Mouse (Mus musculus): ENCODE data around the gene H2afz. TPM values are rescaled to one million over a fixed set of nuclear protein-coding genes. Genes with fewer than 3 reads are reported as not detected.

H2afz gene
- 1,327 and 1,370 TPM in 2 replicates for polyA plus RNA-seq (2014; fragmentation: Nextera tagmentation; extraction: Ambion mirVana)

GRCm38 (mm10) chr3:137864124-137864987 lies at the start of gene H2afz:
Gene H2afz, plus strand, starts transcription at chr3:137864487.
- Histone ChIP-seq H3K9ac (ENCODE audit: low read depth, low read length) (peak within 1 kb of the TSS; percentile 97), H3K9me3 (replicated peaks; ENCODE audit: control insufficient read depth, low read length) (no peaks in the 10 kb centered on the region), H3K4me3 (ENCODE audit: low read depth, low read length) (peak within 1 kb of the TSS; percentile 89), H3K27me3 (ENCODE audit: control insufficient read depth, insufficient read depth, low read length) (no peaks in the 10 kb centered on the region), H3K4me2 (peak within 1 kb of the TSS; percentile 65), H3K4me1 (ENCODE audit: control insufficient read depth, insufficient read depth, low read length) (0 out of 2 replicates have a peak, but pooled peaks cover 3% of the 10 kb centered on the region), H3K36me3 (ENCODE audit: control insufficient read depth, insufficient read depth, low read length) (no peaks in the 10 kb centered on the region), H3K27ac (ENCODE audit: low read depth, low read length) (peak within 1 kb of the TSS; percentile 99)
- ATAC-seq (replicated peaks; ENCODE audit: insufficient number of reproducible peaks, low FRiP score, low TSS enrichment), result peak; percentile 94
- under 1% methylated on average over 90 of the region's 115 CpGs for WGBS (ENCODE audit: insufficient replicate concordance)

- WGBS (ENCODE audit: insufficient replicate concordance), result 39% methylated on average over 4 of the region's 4 CpGs
- H3K4me1 ChIP-seq (ENCODE audit: control insufficient read depth, insufficient read depth, low read length), result no peaks in the 10 kb centered on the region
- no peaks in the 10 kb centered on the region for H3K36me3 ChIP-seq (ENCODE audit: control insufficient read depth, insufficient read depth, low read length)
These were observed 45.6 kb upstream of the H2afz start for GRCm38 (mm10) chr3:137818713-137819112.

GRCm38 (mm10) chr3:137820688-137821467 lies 43.4 kb upstream of the H2afz start:
- WGBS (ENCODE audit: insufficient replicate concordance), result 70% methylated on average over 6 of the region's 6 CpGs

More at GRCm38 (mm10) chr3:137818713-137819112, 45.6 kb upstream of the H2afz start:
- H3K27ac ChIP-seq (ENCODE audit: low read depth, low read length), result no peak overlapping the region
- H3K9ac ChIP-seq (ENCODE audit: low read depth, low read length), result no peak overlapping the region
- H3K27me3 ChIP-seq (ENCODE audit: control insufficient read depth, insufficient read depth, low read length), result no peaks in the 10 kb centered on the region
- ATAC-seq (replicated peaks; ENCODE audit: insufficient number of reproducible peaks, low FRiP score, low TSS enrichment), result no peak
- H3K4me3 ChIP-seq (ENCODE audit: low read depth, low read length), result no peak overlapping the region
- no peak overlapping the region for H3K4me2 ChIP-seq
- no peaks in the 10 kb centered on the region for H3K9me3 ChIP-seq (replicated peaks; ENCODE audit: control insufficient read depth, low read length)

GRCm38 (mm10) chr3:137823317-137823716 lies 41.0 kb upstream of the H2afz start:
- H3K27ac ChIP-seq (ENCODE audit: low read depth, low read length), result no peak overlapping the region
- H3K9ac ChIP-seq (ENCODE audit: low read depth, low read length), result no peak overlapping the region
- no peak overlapping the region for H3K4me3 ChIP-seq (ENCODE audit: low read depth, low read length)
- 87% methylated on average over 3 of the region's 3 CpGs for WGBS (ENCODE audit: insufficient replicate concordance)
- no peak for ATAC-seq (replicated peaks; ENCODE audit: insufficient number of reproducible peaks, low FRiP score, low TSS enrichment)
- no peak overlapping the region for H3K4me2 ChIP-seq
- no peaks in the 10 kb centered on the region for H3K27me3 ChIP-seq (ENCODE audit: control insufficient read depth, insufficient read depth, low read length)
- no peaks in the 10 kb centered on the region for H3K9me3 ChIP-seq (replicated peaks; ENCODE audit: control insufficient read depth, low read length)
- H3K36me3 ChIP-seq (ENCODE audit: control insufficient read depth, insufficient read depth, low read length), result no peaks in the 10 kb centered on the region
- H3K4me1 ChIP-seq (ENCODE audit: control insufficient read depth, insufficient read depth, low read length), result 0 out of 2 replicates have a peak, but pooled peaks cover 4% of the 10 kb centered on the region

More at GRCm38 (mm10) chr3:137820688-137821467, 43.4 kb upstream of the H2afz start:
- Histone ChIP-seq H3K27ac (ENCODE audit: low read depth, low read length) (no peak overlapping the region), H3K4me3 (ENCODE audit: low read depth, low read length) (no peak overlapping the region), H3K4me1 (ENCODE audit: control insufficient read depth, insufficient read depth, low read length) (no peaks in the 10 kb centered on the region), H3K27me3 (ENCODE audit: control insufficient read depth, insufficient read depth, low read length) (no peaks in the 10 kb centered on the region), H3K4me2 (no peak overlapping the region), H3K9me3 (replicated peaks; ENCODE audit: control insufficient read depth, low read length) (no peaks in the 10 kb centered on the region), H3K9ac (ENCODE audit: low read depth, low read length) (no peak overlapping the region), H3K36me3 (ENCODE audit: control insufficient read depth, insufficient read depth, low read length) (no peaks in the 10 kb centered on the region)
- no peak for ATAC-seq (replicated peaks; ENCODE audit: insufficient number of reproducible peaks, low FRiP score, low TSS enrichment)

- ATAC-seq (replicated peaks; ENCODE audit: insufficient number of reproducible peaks, low FRiP score, low TSS enrichment), result no peak; the same call in 1 of the 2 replicates
- H3K9ac ChIP-seq (ENCODE audit: low read depth, low read length), result no peak overlapping the region
- WGBS (ENCODE audit: insufficient replicate concordance), result 30% methylated on average over 11 of the region's 11 CpGs
- no peaks in the 10 kb centered on the region for H3K27me3 ChIP-seq (ENCODE audit: control insufficient read depth, insufficient read depth, low read length)
- H3K27ac ChIP-seq (ENCODE audit: low read depth, low read length), result peak overlapping the region; percentile 84
- no peak overlapping the region for H3K4me3 ChIP-seq (ENCODE audit: low read depth, low read length)
- no peaks in the 10 kb centered on the region for H3K36me3 ChIP-seq (ENCODE audit: control insufficient read depth, insufficient read depth, low read length)
- no peak overlapping the region for H3K4me2 ChIP-seq
- no peaks in the 10 kb centered on the region for H3K9me3 ChIP-seq (replicated peaks; ENCODE audit: control insufficient read depth, low read length)
- H3K4me1 ChIP-seq (ENCODE audit: control insufficient read depth, insufficient read depth, low read length), result 0 out of 2 replicates have a peak, but pooled peaks cover 4% of the 10 kb centered on the region
These were observed 36.6 kb upstream of the H2afz start for GRCm38 (mm10) chr3:137827678-137828077.

GRCm38 (mm10) chr3:137831156-137831555 lies 33.1 kb upstream of the H2afz start:
- Histone ChIP-seq H3K4me2 (no peak overlapping the region), H3K4me3 (ENCODE audit: low read depth, low read length) (no peak overlapping the region), H3K9ac (ENCODE audit: low read depth, low read length) (no peak overlapping the region), H3K4me1 (ENCODE audit: control insufficient read depth, insufficient read depth, low read length) (0 out of 2 replicates have a peak, but pooled peaks cover 4% of the 10 kb centered on the region), H3K9me3 (replicated peaks; ENCODE audit: control insufficient read depth, low read length) (no peaks in the 10 kb centered on the region), H3K27me3 (ENCODE audit: control insufficient read depth, insufficient read depth, low read length) (no peaks in the 10 kb centered on the region), H3K36me3 (ENCODE audit: control insufficient read depth, insufficient read depth, low read length) (no peaks in the 10 kb centered on the region), H3K27ac (ENCODE audit: low read depth, low read length) (no peak overlapping the region)
- no peak for ATAC-seq (replicated peaks; ENCODE audit: insufficient number of reproducible peaks, low FRiP score, low TSS enrichment)
- WGBS (ENCODE audit: insufficient replicate concordance), result 71% methylated on average over 2 of the region's 2 CpGs

- no peak overlapping the region for H3K9ac ChIP-seq (ENCODE audit: low read depth, low read length)
- H3K4me3 ChIP-seq (ENCODE audit: low read depth, low read length), result no peak overlapping the region
- no peaks in the 10 kb centered on the region for H3K27me3 ChIP-seq (ENCODE audit: control insufficient read depth, insufficient read depth, low read length)
- no peak overlapping the region for H3K27ac ChIP-seq (ENCODE audit: low read depth, low read length)
- ATAC-seq (replicated peaks; ENCODE audit: insufficient number of reproducible peaks, low FRiP score, low TSS enrichment), result no peak
- no peak overlapping the region for H3K4me2 ChIP-seq
- H3K4me1 ChIP-seq (ENCODE audit: control insufficient read depth, insufficient read depth, low read length), result no peaks in the 10 kb centered on the region
- H3K36me3 ChIP-seq (ENCODE audit: control insufficient read depth, insufficient read depth, low read length), result no peaks in the 10 kb centered on the region
- H3K9me3 ChIP-seq (replicated peaks; ENCODE audit: control insufficient read depth, low read length), result no peaks in the 10 kb centered on the region
These were observed 31.2 kb upstream of the H2afz start for GRCm38 (mm10) chr3:137833128-137833527.

GRCm38 (mm10) chr3:137833698-137834097 lies 30.6 kb upstream of the H2afz start:
- Histone ChIP-seq H3K4me2 (no peak overlapping the region), H3K4me1 (ENCODE audit: control insufficient read depth, insufficient read depth, low read length) (no peaks in the 10 kb centered on the region), H3K27ac (ENCODE audit: low read depth, low read length) (no peak overlapping the region), H3K27me3 (ENCODE audit: control insufficient read depth, insufficient read depth, low read length) (no peaks in the 10 kb centered on the region), H3K36me3 (ENCODE audit: control insufficient read depth, insufficient read depth, low read length) (no peaks in the 10 kb centered on the region), H3K9ac (ENCODE audit: low read depth, low read length) (no peak overlapping the region), H3K9me3 (replicated peaks; ENCODE audit: control insufficient read depth, low read length) (no peaks in the 10 kb centered on the region), H3K4me3 (ENCODE audit: low read depth, low read length) (no peak overlapping the region)
- 77% methylated on average over 4 of the region's 4 CpGs for WGBS (ENCODE audit: insufficient replicate concordance)
- ATAC-seq (replicated peaks; ENCODE audit: insufficient number of reproducible peaks, low FRiP score, low TSS enrichment), result no peak

All from heart, embryonic 11.5 days (tissue).